Mouse (Mus musculus) urinary bladder, adult 2 months (tissue): ENCODE results near the gene Specc1. TPM values are rescaled to one million over a fixed set of nuclear protein-coding genes. Genes with fewer than 3 reads are reported as not detected.

Source experiments
- DNase-seq: peaks from one replicate; pipeline ENCODE4 v3.0.0; 2022; ENCODE audit warnings: low spot score
- polyA plus RNA-seq: library from polyadenylated mRNA; depleted of rRNA; stranded (reverse); fragments of >200 nt; gene quantifications from 2 replicates; pipeline ENCODE4 v1.2.3, GENCODE M21; 2012; rRNA removed

Gene Specc1
- polyA plus RNA-seq, 1 experiment: 10.3 TPM

DNA sequence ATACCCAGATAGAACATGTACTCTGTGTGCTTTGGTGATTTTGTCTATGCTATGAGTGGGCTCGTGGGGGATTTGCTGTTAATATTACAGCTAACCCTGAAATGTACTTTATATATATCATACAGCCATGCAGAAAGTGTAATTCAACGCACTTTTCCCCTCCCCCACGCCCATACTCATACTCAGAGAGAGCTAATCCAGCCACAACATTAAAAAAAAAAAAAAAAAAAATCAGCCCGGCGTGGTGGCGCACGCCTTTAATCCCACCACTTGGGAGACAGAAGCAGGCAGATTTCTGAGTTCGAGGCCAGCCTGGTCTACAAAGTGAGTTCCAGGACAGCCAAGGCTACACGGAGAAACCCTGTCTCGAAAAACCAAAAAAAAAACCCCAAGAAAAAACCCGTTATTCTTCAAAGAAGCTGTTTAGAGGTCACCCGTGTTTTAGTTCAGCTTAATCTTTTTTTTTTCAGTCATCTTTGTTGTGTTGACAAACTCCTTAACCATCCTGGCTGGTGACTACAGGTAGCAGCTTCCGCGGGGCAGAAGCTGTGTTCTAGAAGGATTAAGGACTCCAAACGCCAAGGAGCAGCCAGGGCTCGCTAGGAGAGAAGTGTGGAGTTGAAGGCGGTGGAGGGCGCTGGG lies 291.3 kb downstream of the Specc1 start:
- DNase-seq: no peak

DNA sequence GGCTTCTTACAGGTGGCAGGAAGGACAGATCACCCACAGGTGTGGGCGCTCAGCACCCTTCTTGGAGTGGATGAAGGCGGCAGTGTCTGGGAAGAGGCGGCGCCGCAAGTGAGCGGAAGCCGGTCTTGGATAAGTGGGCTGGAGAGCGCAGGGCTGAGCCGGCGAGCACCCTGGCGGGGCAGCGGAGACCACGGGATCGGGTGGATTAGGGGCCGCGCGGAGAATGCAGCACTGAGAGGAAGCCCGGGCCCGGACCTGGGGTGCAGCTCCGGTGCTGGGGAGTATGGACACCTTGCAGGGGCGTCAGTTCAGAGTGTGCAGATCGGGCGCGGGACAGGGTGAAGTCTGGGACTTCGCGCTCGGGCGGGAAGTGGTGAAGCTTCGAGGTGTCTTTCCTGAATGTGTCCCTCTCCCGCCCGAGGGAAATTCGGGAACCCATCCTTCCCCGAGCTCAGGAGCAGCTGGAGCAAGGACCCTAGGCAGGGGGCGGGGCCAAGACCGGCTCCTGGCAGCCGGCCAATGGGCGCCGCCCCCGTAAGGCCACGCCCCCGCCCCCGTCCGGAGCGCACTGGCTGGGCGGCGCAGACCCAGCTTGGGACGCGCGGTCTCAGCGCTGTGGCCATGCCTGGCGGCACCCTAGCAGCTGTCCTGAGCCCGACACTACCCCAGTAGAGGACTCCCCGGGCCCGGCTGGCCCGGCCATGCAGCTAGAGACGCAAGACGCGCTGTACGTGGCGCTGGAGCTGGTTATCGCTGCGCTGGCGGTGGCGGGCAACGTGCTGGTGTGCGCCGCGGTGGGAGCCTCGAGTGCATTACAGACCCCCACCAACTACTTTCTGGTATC lies 292.1 kb downstream of the Specc1 start, which contains the start of gene Adora2b:
Gene Adora2b, plus strand, starts transcription at position 584 of the 844 bp plus-strand sequence.
- peak; percentile 79 for DNase-seq

GRCm38 (mm10) chr11:62249266-62250037 lies 292.9 kb downstream of the Specc1 start:
- peak; percentile 54 for DNase-seq

- DNase-seq: no peak
Observed at GRCm38 (mm10) chr11:62251047-62251446, 294.5 kb downstream of the Specc1 start.

DNA sequence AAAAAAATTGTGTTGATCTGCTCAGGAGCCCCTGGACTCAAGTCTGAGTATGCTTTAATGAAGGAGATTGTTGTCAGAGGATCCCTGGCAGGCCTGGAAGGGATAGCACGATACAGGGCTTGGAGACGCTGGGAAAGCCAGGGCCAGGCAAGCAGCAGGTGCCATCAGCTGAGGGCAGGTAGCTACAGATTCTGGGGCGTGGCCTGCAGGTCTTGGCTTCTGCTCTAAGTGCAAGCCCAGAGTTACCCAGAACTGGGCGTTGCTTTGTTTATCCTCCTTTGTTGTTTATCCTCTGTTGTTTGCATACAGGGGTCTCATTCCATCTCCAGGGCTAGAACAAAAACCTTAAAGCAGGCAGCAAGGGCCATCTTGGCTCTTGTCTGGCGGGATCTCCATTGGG lies 296.8 kb downstream of the Specc1 start:
- peak; percentile 43 for DNase-seq

GRCm38 (mm10) chr11:62259214-62259613 lies 302.7 kb downstream of the Specc1 start:
- no peak for DNase-seq

GRCm38 (mm10) chr11:62263599-62263998 lies 307.0 kb downstream of the Specc1 start:
- no peak for DNase-seq

GRCm38 (mm10) chr11:62264018-62264417 lies 307.5 kb downstream of the Specc1 start:
- DNase-seq: no peak

DNA sequence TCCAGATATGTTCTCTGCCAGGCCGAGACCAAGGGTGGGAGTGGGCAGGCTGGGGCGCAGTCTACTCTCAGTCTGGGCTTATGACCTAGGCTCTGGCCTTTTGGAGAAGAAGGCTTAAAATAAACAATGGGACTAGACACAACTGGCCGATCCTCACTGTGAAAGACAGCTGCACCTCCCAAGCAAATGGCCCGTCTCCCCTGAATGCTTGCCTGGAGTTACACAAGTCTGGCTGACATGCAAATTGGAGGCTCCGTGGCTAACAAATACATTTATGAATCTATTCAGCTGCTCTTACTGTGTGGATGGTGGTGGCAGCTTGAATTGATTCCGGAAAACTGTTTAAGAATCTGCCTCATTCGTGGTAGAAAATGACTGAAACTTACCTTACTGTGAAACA lies 309.1 kb downstream of the Specc1 start:
- DNase-seq: no peak

GRCm38 (mm10) chr11:62266466-62267214 lies 310.1 kb downstream of the Specc1 start:
- DNase-seq: no peak

DNA sequence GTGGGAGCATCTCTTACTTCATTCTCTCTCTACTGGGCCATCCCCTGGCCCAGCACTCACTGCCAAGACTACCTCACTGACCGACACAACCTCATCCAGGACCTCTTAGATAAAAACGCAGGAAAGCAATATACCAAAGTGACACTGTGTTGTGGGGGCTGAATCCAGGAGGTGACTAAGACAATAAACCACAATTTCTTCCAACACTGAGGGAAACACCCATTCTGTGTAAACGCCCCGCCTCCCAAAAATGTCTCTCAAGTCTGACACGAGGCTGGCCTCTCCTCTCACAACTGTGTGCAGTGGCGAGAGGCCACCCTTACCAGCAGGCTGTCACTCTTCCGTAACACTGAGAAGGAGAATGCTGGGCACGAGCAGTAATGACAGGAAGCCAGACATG lies 311.8 kb downstream of the Specc1 start:
- no peak for DNase-seq

- DNase-seq: no peak
Observed at GRCm38 (mm10) chr11:62269097-62269496, 312.5 kb downstream of the Specc1 start.

DNA sequence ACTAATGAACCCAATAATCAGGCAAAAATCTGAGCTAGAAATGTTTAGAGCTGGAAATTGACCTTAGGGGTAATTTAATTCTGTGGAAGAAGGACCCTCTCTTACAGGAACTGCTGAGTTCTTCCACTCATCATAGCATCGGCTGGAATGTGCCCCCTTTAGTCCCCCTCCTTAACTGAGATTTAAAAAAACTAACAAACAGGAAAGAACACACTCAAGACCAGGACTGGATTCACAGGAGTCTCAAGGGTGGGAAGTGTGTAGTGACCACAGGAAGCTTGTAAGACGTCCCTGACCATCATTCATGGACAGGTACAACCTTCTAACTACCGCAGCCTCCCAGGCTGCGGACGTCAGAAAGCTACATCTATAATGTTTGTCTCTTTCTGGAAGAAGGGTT lies 314.3 kb downstream of the Specc1 start:
- no peak for DNase-seq

Other genes with a start within 250 kb of the Specc1 start
- gene Slc5a10, start 235.9 kb upstream of the Specc1 start, polyA plus RNA-seq: 0.03 and 0.04 TPM in 2 replicates
- 26.7 and 33.1 TPM in 2 replicates for gene Prpsap2, start 194.7 kb upstream of the Specc1 start, polyA plus RNA-seq
- gene Ulk2, start 101.7 kb upstream of the Specc1 start, polyA plus RNA-seq: 23.0 and 26.7 TPM in 2 replicates
- 17.9 and 18.5 TPM in 2 replicates for gene Akap10, start 26.5 kb upstream of the Specc1 start, polyA plus RNA-seq